Mouse (Mus musculus) left cerebral cortex, adult 8-10 months (tissue): ENCODE results near the gene Chit1. TPM values are rescaled to one million over a fixed set of nuclear protein-coding genes. Genes with fewer than 3 reads are reported as not detected.
A peak's percentile ranks its signal among the peaks of the same experiment; 100 is the strongest.

Source experiments
- DNase-seq, 2 experiments: peaks; one replicate each; pipeline ENCODE4 v3.0.0; 2022; ENCODE audit warnings: low spot score in 2 of 2
- total RNA-seq, 4 experiments: library from RNA; stranded (reverse); gene quantifications; 2 replicates each; pipeline ENCODE4 v1.2.4; 2022

Chit1 gene
- total RNA-seq, 4 experiments from 2014 or later = 0.19 TPM; not detected in 3

DNA sequence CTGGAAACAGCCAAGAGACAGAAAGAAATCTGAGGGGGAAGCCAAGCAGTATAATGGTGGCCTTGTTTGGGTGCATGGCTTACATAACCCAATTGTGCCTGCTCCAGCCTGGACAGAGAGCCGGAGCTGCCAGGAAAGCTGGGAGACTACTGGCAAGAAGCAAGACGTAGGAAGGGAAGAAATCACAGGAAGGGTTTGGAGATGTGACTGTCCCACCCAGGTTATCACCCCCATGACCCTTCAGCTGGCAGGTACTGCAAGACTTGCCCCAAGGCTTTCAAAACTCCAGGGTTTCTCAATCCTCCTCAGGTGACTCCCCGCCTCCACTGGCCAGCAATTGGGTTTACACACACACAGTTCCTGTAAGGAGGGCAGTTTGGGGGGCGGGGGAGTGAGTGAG is 71.0 kb downstream of the Chit1 start, which contains the start of gene Chil1:
Gene Chil1 (plus strand): TSS at position 152 of the 400 bp plus-strand sequence.
- DNase-seq = no peak

DNA sequence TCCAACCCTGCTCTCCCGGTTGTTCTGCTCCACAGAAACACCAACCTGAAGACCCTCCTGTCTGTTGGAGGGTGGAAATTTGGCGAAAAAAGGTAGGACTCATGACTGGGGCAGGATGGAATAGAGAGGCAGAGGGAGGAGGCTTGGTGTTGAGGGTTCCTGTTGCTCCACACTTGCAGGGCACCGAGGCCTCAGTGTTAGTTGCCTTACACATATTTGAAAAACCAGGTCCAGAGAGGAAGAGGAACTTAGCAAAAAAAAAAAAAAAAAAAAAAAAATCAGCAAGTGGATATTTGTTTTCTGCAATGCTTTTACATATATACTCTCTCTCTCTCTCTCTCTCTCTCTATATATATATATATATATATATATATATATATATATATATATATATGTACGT is 73.0 kb downstream of the Chit1 start:
- no peak for DNase-seq

DNA sequence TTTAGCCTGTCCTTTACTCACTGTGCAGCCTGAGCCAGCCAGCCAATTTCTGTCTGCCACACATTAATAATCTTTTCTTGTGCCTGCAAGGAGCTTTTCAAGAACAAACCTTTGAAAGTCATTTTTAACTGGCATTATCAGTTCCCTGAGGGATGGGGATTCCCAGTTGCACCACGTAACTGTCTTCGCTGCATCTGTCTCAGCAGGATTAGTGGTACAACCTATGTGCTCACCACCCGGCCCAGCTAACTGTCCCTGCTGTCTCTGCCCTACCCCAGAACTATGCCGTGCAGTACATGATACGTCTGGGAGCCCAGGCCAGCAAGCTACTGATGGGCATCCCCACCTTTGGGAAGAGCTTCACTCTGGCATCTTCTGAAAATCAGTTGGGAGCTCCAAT is 77.2 kb downstream of the Chit1 start:
- DNase-seq = no peak

DNA sequence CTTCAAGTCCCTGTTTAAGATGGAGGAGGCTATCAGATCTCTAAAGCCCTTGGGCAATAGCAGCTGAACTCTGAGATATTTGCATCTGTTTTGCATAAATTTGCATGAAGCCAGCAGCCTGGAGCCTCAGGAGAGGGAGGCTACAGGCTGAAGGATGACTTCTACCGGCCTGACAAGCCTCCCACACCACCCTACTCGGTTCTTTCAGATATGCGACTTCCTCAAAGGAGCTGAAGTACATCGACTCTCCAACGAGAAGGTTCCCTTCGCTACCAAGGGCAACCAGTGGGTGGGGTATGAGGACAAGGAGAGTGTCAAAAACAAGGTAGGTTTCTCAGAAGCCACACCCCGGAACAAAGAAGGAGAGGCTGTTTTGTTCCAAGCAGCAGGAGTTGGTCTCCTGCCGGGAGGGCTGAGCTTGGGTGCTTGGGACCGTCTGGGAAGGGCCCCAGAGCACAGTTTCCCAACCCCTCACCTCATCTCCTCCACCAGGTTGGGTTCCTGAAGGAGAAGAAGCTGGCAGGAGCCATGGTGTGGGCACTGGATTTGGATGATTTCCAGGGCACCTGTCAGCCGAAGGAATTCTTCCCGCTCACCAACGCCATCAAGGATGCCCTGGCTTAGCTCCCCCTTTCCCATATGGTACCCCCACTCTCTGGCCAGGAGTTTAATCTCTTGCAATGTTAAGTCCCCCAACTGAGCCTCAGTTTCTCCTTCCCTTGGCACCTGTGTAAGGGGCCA is 78.1 kb downstream of the Chit1 start:
- DNase-seq = no peak

DNA sequence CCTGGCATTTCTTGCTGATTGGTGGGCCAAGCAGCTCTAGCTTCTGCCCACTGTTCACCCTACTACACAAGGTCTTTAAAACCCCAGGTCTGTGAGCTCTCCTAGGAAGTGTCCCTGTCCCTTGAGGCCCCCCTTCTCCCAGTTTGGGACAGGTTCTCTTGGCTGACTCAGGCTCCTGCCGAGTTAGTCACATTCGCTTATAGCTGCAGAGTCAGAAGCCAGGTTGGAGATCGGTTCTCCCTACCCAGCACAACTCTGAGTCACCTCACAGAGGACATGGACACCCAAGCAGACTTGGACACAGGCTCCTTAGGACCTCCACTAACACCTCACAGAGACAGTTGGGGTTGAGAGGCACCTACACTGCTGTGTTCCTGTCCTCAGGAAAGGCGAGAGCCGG is 80.2 kb downstream of the Chit1 start:
- no peak for DNase-seq

DNA sequence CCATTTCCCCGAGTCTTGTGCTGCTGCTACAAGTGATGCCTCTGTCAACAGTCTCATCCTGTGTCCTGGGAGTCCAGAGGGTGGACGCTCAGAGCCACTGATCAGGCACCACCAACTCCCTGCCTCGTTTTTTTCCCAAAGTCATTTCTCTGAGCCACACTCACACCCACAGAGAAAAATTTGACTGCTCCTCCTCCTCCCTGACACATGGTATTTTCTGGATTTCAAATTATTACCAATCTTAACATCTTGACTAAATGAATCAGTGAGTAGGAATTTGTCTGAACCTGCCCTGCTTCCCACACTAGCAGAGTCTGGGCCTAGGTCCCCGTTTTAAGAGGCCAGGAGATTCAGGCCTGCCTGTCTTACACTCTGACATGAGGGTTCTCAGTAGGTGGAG is 81.0 kb downstream of the Chit1 start:
- no peak for DNase-seq

DNA sequence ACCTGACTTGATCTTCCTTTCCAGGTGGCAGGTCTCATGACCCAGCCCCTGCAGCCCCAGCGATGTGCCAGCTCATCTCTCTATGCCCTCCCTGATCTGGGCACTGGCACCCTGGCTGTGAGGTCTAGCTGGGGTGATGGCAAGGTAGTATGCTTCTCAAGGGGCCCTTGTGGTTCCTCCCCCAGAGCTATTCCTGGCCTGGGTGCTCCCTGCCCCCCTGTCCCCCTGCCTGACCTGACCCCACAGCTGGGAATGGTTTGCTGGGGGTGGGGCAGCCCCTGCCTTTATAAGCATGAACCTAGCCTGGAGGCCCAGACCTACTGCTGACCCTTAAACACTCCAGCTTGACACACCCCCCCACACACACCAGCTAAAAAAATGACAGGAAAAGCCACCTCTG is 82.1 kb downstream of the Chit1 start, which contains the start of gene Mybph:
Gene Mybph (plus strand): TSS at position 323 of the 400 bp plus-strand sequence.
- no peak for DNase-seq

DNA sequence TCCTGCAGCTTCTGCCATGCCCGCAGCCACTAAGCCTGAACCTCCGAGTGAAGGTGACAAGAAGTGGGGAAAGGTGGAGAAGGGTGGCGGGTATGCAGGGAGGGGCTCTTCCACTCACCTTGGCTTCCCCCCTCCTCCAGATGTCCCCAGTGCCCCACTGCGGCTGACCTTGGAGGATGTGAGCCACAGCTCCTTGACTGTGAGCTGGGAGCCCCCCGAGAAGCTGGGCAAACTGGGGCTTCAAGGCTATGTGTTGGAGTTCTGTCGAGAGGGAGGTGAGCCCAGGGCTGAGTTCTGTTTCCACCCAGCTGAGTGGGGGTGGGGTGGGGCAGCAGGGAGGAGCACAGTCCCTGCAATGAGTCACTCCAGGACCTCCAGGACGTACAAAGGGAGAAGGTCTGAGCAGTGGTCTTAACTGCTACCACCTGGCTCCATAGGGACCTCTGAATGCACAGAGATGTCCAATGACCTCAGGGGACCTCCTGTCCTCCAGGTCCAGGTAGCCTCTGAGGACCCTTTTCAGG is 82.7 kb downstream of the Chit1 start:
- no peak for DNase-seq

DNA sequence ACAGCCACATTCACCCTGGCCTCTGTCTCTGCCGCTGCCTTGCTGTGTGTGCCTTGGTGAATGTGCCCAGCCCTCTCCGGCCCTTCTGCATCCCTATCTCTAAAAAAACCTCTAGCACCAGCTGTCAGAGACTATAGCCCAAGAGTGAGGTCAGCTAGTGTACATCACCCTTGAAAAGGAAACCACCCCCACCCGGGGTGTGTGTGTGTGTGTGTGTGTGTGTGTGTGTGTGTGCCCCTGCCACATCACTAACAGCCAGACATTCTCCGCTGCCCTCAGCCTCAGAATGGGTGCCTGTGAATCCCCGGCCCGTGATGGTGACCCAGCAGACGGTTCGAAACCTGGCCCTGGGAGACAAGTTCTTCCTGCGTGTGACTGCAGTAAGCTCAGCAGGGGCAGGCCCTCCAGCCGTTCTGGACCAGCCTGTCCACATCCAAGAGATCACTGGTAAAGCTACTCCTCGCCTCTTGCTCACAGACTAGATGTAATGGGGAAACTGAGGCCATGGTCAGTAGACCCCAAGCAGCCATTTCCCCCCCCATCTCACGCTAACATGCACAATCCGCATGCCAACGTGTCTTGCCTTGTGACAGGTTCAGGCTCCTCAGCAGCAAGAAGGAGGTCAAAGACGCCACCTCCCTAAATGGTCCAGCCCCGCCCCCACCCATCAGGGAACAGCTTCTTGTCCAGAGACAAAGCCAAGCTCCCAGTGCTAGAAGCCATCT is 83.4 kb downstream of the Chit1 start:
- DNase-seq = no peak

DNA sequence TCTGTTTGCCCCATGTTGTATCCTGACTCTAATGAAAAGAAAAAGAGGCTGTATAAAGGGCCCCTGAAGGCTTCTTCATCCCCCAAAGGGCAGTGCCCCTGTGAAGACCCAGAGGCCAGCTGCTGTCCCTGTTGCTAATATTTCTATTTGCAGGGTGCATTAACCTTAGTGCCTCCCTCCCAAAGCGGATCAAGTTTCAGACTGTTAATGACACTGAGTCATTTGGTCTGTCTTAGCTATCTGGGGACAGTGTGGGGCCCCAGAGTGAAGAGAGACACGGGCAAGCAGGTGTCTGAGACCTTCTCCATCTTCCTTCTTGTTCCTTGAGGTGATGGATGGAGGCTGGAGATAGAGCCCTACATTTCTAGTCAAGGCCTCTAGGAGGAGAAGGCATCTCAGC is 84.1 kb downstream of the Chit1 start:
- DNase-seq = no peak

DNA sequence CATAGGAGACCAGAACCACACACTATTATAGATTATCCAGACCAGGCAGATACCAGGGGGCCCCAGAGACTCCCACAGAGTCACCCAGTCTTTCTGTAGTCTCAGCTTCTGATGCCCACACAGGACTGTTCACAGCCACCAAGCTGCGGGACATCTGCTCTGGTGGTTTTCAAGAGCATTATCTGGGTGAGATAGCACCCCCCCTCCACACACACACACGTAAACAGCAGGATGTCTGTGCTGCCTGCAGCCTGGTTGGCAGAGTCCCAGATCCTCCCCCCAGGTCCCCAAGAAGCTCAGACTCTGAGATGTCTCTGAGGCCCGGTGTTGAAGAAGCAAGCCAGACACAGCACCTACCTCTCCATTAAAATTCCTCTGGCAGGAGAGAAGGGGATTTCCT is 84.5 kb downstream of the Chit1 start:
- DNase-seq = peak in 1 of 2 experiments; percentile 74

DNA sequence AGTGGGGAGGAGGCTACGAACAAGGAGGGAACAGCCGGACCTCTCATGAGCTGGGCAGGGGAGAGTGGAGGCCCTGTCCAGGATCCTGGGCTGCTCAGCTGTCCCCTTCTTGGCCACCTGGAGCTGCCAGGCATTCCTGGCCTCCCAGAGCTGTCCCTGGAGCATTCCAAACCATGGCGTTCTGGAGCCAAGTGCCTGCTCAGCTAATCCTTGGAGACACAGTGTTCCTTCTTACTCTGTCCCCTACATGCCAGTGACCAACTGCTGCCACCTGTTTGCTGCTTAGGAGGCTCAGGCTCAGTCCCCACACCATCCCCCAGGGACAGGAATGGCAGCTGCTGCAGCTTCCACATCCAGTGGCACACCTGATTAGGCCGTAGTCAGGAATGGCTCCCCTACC is 84.9 kb downstream of the Chit1 start:
- DNase-seq = no peak

DNA sequence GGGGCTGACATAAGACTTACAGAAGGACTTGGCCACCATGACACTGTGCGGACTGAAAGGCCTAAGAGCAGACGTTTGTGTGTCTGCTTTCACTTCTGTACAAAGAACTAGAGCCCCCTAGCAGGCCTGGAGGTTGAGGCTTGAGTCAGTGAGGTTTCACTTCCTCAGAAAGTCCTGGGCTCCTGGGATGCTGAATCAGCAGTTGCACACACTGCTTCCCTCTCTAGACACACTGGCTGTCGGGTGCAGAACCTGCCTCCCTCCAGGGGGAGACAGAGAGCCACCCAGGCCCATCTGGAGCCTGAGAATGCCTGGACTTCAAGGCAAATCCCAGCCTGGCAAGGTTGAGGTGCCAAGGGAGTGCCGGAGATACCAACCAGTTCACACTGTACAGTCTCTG is 85.3 kb downstream of the Chit1 start:
- DNase-seq = peak in 1 of 2 experiments; percentile 67

DNA sequence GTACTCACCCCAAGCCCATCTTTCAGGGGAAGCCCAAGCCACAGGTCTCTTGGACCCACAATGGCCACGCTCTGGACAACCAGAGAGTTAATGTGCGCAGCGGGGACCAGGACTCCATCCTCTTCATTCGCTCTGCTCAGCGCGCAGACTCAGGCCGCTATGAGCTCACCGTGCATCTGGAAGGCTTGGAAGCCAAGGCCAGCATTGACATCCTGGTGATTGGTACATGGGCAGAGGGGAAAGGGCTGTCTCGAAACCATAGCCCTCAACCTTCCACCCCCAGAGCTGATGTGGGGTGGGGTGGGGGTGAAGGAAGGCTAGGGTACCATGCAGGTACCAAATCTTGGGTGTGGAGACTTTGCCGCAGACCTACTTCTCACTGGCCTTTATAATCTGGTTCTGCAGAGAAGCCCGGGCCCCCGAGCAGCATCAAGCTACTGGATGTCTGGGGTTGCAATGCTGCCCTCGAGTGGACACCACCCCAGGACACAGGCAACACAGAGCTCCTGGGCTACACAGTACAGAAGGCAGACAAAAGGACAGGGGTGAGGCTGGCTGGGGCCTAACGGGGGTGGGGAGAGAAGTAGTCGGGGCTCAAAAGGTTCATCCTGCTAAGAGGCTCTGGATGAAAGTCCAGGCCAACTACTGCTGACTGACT is 86.4 kb downstream of the Chit1 start:
- DNase-seq = no peak

DNA sequence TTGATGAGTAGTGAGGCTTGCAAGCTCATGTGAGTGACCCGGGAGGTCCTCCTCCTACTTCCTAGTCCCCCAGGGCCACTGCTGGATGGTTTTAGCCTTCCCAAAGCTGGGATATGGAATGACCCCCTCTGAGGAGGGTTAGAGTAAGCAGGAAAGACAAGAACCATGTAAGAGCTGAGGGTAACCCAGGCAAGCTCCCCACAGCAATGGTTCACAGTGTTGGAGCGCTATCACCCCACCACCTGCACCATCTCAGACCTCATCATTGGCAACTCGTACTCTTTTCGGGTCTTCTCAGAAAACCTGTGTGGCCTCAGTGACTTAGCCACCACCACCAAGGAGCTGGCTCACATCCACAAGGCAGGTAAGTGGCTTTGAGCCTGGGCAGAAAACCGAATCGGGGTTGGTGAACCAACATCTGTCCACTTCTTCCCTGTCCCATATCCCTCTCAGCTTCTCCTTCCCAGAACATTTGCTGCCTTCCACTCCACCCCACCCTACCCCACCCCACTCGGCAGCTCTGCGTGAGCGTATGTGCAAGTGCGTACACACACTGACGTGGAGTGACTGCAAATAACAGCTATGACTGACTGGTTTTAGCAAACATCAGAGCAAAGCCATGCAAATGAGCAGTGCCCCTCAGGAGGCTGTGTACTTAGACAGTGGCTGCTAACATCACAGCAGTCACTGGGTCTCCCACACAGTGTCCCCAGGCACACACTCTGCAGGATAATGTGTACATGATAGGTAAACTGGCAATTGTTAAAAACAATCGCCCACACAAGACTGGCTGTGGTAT is 87.4 kb downstream of the Chit1 start:
- DNase-seq = no peak

DNA sequence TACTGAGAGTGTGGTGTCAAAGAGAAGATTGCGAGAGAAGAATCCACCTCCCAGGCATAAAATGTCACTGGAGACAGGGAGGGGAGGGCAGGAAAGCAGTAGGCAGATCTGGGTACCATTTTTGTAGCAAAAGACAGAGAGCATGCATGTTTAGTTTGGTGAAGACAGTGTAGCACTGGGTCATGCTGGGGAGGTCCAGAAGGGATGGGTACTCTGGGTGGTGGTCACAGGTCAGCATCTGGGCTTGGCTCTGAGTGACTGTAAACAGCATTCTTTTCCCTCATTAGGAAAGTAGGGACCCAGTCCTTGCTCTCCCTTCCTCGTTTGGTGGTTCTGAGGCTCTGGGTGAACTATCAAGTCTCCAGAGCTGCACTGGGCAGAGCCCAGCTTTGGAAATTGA is 89.4 kb downstream of the Chit1 start:
- no peak for DNase-seq

Other genes with a start within 250 kb of the Chit1 start
- gene Optc, start 203.2 kb upstream of the Chit1 start, total RNA-seq = 1 to 10 TPM in 2 of 4 experiments, under 1 TPM in 1, not detected in 1; 0.93 to 1.7 (median 1.4) TPM
- 10 to 100 TPM in 2 of 4 experiments, 1 to 10 TPM in 2; 9.9 to 13.9 (median 11.0) TPM for gene Prelp, start 189.8 kb upstream of the Chit1 start, total RNA-seq
- gene Fmod, start 74.0 kb upstream of the Chit1 start, total RNA-seq = 10 to 100 TPM; 15.9 to 22.2 (median 20.9) TPM
- 10 to 100 TPM; 11.3 to 21.4 (median 12.1) TPM for gene Btg2, start 32.1 kb upstream of the Chit1 start, total RNA-seq
- gene Chil1, start 70.9 kb downstream of the Chit1 start, total RNA-seq = 10 to 100 TPM; 15.8 to 28.9 (median 21.5) TPM
- under 1 TPM in 3 of 4 experiments, not detected in 1; 0.18 to 0.28 (median 0.20) TPM for gene Mybph, start 82.2 kb downstream of the Chit1 start, total RNA-seq
- 100 to 1,000 TPM; 153 to 168 (median 165) TPM for gene Adora1, start 124.2 kb downstream of the Chit1 start, total RNA-seq
- not detected for gene Myog, start 178.7 kb downstream of the Chit1 start, total RNA-seq
- gene Ppfia4, start 221.7 kb downstream of the Chit1 start, total RNA-seq = 10 to 100 TPM; 51.1 to 57.9 (median 55.8) TPM